Mouse (Mus musculus) lung, adult 2 months (tissue): ENCODE data around the gene Fam19a1.

Experiments
- CTCF ChIP-seq: fragments of 200-500 bp; IDR thresholded peaks from 2 replicates; pipeline ENCODE4 v1.5.1; 2011; ENCODE audit warnings: mild to moderate bottlenecking, low read length, control low read depth; ENCODE audit not compliant: insufficient read depth
- POLR2A ChIP-seq: fragments of 200-500 bp; IDR thresholded peaks from 2 replicates; pipeline ENCODE4 v1.6.1; 2011; ENCODE audit warnings: low read depth, mild to moderate bottlenecking, control low read depth, low read length, borderline replicate concordance; ENCODE audit errors: extremely low read depth

GRCm38 (mm10) chr6:96379229-96379628 is 266.3 kb downstream of the Fam19a1 start:
- TF ChIP-seq CTCF (no peak), POLR2A (no peak)
